Mouse (Mus musculus) left cerebral cortex, adult 8-10 months (tissue): ENCODE data around the gene Frmd4a. TPM values are rescaled to one million over a fixed set of nuclear protein-coding genes. Genes with fewer than 3 reads are reported as not detected.
"Not testable (repeated sequence)": the region's sequence is repeated elsewhere in the genome, so short reads cannot be mapped to it uniquely, and the experiment has no call there.

Source experiments
- DNase-seq, 2 experiments: peaks; one replicate each; pipeline ENCODE4 v3.0.0; 2022; ENCODE audit warnings: low spot score in 2 of 2
- total RNA-seq, 4 experiments: library from RNA; stranded (reverse); gene quantifications; 2 replicates each; pipeline ENCODE4 v1.2.4; 2022

Frmd4a gene
- total RNA-seq, 4 experiments from 2014 or later = 49.9 to 53.7 (median 53.6) TPM

DNA sequence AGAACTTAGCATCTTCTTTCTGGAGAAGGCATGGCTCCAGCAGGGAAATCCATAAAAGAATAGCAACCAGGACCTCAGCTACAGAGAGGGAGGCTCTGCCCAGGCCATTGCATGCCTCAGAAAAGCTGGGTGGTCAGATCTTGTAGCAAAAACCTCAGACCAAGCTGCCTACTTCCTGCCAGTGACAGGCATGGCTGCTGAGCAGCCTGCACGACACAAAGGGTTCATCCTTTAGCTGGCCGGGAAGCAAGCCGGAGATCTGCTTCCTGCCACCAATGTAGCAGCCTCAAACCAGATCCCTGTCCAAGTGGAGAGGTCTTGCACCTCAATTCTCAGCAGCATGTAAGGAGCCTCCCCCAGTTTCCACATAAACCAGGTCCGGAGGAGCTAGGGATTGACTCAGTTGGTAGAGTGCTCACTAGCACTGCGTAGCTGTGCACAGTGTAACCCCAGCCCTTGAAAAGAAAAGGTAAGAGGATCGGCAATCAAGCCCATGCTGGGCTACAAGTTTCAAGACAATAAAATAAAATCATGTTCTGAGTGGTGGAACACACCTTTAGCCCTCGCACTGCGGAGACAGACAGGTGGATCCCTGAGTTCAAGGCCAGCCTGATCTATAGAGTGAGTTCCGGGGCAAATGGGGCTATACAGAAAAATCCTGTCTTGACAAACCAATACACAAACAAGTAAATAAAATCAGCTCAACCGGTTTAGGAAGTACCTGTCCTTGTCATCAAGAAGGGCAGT lies 532.7 kb downstream of the Frmd4a start:
- no peak for DNase-seq

DNA sequence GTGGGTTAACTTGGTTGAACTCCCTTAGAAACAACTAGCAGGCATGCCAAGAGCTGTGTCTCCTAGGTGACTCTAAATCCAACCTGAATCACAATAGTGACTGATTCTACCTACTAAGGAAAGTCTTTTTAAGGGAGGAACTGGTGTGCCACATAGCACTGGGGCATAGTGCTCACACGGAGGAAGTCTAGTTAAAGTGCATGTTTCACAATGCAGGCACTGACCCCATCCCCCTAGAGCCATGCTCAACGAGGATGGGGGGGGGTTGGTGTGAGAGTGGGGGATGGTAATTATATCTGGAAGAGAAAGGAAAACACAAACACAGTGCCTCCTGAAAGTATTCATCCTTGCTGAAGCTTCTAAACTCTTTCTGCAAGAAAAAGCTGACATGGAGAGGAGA lies 533.9 kb downstream of the Frmd4a start:
- DNase-seq = no peak

DNA sequence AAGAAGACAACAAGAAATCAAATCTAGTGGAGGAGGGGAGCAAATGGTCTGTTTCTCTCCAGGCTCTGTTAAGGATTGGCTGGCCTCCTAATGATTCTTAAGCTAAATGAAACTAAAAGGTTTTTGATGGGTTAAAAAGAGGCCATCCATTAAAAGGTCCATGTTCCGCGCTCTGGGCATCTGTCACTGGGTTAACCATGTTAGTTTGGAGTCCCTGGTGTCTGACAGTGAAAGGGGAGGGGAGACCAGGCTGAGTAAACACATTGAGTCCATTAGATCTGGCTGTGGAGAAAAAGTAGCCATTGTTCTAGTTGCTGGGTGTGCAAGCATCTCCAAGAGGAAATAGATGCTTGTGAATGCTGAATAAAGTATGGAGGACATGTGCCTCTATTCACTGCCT lies 534.3 kb downstream of the Frmd4a start:
- no peak for DNase-seq

DNA sequence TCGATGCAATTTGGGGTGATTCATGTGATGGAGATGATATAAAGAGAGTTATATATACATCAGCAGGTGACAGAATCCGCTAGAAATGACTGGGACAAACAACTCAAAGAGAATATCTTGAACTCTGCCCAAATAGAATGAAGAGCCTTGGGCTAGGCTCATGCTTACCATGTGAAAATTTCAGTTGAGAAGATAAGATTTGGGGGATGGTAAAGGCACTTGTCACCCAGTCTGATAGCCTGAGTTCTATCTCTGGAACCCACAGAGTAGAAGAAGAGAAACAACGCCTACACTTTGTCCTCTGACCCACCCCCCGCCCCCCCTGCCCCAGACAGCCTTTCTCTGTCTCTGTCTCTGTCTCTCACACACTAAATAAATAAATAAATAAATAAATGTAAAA lies 535.0 kb downstream of the Frmd4a start:
- DNase-seq = no peak

DNA sequence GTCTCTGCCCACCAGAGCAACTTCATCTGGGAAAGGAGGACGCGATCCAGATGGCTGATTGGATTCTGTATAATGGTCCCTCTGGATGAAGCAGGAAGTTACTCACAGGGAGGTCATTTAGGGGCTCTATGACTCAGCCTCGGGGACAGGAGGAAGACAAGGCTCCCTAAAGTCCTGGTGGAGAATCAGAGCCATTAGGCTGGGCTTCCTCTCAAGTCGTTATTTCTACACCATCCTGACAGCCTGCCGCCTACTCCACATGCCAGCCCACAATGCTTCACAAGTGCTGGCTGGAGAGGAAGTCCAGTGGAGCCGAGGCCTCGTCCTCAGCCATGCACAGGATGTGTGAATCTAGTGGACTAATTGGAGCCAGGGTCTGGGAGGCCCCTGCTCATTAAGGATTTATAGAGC lies 537.7 kb downstream of the Frmd4a start:
- no peak for DNase-seq

DNA sequence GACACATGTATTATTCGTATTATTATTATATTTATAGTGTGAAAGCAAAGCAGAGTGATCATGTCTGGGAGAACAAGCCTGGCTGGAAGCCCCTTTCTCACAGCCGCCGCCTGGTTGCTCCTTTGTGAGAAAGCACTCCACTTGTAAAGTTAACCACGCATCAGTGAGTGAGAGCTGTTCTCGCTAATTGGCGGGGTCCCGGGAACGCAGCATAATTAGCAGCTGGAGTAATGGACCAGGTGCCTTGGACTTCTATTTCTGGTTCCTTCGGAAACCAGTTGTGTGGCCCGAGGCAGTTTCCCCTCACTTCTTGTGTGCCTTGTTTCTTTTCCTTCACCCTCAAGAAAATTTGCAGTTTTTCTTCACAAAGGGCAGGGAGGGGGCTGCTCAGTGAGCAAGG lies 538.7 kb downstream of the Frmd4a start:
- DNase-seq = no peak

DNA sequence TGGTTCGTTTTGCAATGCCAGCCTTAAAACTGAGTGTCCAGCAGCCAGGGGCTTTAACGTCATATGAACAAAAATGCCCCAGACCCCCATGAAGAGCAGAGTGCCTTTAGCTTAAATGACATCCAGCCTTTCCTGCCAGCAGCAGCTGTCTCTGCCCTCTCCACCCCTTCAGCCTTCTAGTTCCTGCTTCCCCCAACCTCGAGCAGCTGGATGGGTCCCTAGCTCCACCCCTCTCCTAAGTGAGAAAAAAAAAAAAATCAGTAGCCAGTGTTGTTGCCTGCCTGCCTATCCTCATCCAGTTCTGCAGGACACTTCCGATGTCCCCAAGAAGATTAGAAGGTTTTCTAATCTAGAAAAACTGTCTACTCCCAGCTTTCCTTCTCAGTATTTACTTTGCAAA lies 539.5 kb downstream of the Frmd4a start:
- no peak for DNase-seq

DNA sequence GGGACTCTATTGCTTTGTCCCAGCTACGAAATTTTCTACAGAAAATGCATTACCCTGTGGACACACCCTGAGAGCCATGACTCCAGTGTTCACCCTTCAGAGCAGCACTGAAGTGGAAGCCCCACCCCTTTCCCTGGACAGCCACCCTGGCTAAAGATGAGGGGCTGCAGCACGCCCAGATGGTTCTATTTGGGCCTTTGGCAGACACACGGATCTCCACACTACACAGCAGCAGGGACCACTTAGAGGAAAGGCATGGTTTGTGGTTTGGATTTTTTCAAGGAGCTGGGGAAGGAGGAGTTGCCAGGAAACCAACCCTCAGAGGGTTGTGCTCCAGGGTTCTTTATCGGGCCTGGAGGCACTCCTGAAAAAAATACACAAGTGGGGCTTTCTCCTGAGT lies 539.9 kb downstream of the Frmd4a start:
- no peak for DNase-seq

DNA sequence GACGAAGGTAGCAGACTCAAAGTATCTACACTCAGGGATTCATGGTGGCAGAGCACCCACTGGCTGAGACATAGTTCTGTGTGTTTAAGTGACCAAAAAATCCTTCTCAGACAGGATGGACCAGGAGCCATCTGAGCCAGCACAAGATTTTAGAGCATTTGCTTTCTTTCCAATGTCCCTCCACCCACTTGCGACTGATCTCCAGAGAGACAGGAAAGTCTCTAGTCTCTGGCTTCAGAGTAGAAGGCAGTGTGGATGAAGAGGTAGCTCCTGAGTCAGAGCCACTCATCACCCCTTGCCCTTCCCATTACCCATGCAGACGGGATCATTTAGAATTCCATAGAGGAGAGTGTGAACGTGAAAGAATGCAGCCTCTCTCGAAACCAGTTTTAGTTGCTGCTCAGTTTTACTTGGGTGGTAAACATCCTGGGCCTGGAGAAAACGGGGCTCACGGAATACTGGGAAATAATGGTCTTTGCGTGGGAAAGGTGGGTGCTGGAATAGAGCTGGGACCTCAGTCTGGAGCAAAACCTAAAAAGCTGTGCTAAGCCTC lies 541.2 kb downstream of the Frmd4a start:
- DNase-seq = no peak

DNA sequence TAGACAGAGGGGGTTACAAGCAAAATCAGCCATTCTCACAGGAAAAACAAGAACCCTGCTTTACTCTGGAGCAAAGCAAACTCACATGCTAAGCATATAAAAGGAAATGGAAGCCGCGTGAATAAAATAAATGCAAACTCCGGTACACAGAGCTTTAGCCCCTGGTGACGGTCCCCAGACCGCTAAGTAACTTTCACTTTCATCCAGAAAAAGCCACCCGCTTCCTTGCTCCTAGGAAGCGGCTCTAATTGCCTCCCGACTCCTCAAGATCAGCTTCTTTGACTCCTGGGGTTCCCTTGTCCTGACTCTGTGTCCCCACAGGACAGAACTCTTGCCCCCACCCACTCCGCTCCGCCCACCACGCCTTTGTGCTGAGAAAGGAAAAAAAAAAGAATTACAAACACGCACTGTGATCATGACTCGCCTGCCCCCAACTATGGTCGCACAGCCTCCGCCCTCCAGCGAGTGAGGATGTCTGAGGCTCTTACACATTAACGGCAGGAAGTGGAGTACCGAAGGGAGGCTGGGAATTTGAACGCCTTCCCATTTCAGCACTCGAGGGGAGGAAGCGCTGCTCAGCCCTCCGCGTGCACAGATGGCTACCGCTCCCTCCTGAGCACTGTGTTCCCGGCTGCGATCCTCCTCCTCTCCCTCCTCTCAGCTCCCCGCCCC lies 541.8 kb downstream of the Frmd4a start:
- peak; percentile 56 to 75 for DNase-seq

DNA sequence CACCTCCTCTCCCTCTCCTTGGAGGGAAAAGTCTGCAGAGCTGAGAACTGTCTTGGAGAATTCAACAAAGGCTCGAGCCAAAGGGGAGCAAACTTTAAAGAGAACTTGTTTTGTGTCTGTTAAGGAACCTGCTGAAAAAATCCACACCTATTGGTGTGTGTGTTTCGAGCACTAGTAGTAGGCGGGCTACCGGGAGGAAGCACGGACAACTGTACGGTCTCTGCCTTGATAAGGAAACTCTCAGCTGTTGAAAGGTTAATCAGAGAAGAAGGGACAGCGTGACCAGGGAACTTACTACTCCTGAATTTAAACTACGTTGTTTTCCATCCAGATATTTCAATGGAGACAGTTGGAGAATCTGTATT lies 542.3 kb downstream of the Frmd4a start:
- no peak for DNase-seq

DNA sequence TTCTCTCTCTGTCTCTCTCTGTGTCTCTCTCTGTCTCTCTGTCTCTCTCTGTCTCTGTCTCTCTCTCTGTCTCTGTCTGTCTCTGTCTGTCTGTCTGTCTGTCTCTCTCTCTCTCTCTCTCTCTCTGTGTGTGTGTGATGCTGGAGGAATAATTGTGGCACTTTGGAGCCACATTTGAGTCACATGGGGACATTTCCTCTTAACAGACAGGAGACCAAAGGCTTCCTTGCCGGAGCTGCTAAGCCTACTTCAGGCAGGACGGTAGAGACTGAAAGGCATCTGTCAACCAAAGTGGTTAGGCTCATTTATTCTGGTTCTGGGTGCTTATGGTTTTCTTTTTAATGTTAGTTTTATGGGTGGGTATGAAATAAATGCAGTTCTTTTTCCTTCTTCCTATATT lies 543.0 kb downstream of the Frmd4a start:
- not testable (repeated sequence) for DNase-seq

DNA sequence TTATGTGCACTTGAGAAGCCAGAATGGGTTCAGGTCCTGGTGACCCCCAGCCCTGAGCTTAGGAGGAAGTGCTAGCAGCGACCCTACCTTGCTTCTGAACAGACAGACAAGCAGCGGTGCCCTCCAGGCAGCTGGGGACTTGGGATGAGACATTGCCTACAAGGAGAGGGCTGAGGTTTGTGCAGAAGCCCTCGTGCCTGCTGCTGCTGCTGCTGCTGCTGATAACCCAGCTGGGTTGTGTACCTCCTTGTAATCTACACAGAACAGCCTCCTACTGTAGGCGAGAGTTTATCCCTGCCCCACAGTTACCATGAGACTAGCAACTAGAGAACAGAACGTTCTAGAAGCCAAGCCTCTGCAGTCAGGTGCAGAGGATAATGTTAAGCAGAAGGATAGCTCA lies 543.7 kb downstream of the Frmd4a start:
- DNase-seq = no peak

DNA sequence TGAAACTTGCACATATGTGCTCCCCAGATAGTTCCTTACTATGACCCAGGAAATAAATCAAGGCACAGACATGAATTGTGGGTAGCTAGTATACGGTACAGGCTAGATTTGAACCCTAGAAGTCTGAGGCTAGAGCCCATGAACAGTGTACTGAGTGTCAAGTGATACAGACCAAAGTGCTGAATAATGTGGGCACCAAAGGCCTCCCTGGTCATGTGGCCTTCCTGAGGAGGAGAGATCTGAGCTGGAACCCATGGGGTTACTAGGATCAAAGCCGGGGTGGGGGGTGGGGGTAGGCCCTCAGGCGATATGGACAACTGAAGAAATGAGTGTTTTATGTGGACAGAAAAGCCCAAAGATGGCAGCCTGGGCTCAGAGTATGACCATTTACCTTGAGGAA lies 544.9 kb downstream of the Frmd4a start:
- DNase-seq = no peak

DNA sequence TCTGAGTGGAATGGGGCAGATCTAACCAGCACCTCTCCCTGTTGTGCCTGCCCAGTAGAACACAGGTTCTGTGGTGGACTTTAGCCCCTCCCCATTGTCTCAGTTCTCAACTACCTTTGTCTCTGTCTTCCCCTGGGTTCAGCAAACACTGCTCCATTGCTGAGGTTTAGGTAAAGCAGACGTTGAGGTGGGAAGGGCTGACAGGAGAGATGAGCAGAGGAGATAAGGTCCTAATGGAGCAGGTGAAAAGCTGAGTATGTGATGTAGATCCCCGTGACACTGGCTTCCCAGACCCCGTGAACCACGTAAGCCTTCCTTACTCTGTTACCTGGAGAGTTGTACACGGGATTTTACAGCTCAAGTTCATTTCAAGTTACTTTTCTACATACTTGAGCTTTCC lies 545.3 kb downstream of the Frmd4a start:
- DNase-seq = no peak

DNA sequence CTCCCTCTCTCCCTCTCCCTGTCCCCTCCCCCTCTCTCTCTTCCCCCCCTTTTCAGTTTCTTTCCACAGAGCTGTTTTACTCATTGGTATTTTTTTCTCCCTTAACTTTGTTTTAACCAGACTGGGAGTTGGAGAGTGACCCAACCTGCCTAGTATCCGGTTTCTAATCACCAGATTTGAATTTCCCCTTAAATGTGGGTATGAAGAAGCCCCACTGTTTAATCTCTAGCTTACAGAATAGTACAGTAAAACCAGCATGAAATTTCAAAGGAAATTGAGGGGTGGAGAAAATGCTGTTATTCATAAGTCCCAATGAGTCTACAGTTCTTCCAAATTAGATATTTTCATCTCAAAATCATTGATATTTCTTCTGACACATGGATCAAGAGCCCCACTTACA lies 545.8 kb downstream of the Frmd4a start:
- no peak for DNase-seq

DNA sequence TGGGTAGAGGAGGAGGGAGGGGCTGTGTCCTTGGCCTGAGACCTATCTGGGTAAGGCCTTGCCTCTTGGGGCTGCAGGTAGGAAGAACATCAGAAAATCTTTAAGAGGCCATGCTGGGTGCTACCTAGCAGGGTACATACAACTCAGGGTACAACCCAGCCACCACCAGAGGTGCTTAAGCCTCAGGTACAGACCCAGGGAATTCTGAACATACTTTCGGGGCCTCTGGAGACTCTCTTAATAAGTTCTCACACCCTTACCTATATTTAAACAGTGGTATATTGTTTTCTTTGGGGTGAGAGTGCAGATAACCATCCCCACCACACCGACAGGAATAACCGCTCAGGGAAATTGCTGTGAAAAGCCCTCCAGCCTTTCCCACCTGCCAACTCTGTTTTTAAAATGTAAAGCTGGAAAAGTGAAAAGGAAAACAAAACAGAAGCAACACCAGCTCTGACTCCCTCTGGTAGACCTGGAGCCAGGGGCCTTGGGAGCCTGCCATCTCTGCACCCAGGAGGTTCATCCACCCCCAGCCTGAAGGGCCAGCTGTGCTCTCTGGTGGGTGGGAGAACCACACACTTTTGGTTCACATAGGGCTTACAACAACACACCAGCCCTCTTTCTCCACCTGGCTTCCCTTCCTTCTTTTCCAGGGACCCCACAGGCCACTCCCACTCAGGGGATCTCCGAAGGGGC lies 548.9 kb downstream of the Frmd4a start:
- no peak for DNase-seq

DNA sequence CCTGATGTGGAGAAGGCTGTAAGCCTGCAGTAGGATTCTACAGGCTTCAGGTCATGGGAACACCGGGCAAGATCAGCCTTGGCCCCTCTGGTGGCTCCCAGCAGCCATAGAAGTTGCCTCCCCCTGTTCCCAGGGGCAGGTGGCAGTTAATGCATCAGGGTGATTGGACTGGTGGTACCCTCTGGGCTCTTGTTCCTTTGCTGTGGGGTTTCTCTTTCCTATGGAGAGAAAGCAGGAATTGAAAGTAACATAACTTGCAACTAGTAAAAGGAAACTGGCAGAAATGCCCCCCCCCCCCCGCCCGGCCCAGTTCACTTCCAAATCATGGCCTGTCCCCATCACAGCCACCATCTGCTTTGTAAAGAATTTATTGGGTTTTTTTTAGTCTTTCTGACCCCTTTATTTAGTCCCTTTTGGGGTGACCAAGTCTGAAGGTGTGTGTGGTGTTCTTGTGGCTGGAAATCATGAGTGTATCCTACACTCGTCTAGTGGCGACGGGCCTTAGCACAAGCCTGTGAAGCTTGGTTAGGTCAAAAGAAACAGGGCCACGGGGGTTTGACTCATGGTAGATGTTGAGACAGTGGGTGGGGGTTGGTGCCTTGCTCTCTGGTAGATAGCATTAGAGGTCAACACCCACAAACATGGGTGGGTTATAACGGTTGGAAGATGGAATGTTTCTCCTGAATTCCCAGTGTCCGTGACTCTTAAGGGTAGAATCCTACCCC lies 549.6 kb downstream of the Frmd4a start:
- DNase-seq = no peak

DNA sequence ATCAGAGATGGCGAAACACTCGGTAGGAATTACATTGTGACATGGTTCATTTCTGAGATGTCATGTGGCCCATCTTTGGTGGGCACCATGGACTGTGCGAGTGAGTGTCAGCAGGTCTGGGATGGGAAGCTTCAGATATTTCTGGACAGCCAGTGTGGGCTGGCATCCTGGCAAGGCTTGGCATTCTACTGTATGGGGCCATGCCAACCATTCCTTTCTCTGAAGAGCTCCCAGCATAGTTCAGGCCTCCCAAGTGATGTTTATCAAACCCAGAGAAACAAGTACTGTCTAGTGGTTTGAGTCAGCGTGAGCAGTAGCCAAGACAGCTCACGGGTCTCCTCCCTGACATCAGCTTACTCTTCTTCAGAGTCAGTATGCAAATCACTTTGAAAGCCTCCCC lies 551.5 kb downstream of the Frmd4a start:
- DNase-seq = no peak

DNA sequence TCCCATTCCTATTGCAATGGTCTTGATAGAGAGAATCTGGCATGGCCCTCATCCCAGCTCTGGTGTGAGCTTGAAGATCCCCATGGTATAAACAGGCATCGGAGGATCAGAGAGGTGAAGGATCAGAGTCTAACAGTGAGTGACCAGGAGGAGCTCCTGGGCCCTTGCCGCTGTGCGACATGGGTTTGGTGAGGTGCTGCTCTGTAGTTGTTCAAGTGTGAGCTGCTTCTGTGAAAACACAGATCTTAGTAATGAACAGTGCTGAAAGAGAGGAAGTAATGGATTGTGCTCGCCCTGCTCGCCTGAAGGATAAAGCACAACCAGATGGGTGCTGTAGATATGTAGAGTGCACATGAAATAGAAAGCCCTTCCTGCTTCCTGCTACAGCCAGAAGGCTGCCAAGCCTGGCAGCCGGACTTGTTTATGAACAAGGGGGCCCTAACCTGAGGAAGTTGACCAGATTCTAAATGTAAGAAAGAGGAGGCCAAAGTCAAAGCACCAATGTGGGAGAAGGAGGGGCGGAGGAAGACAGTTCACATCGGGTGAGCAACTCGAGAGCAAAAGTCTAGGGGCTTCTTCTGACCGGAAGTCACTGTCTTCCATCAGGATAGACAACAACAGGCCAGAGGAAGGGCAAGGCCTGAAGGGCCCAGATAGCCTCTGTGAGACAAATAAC lies 552.8 kb downstream of the Frmd4a start:
- no peak for DNase-seq
